Mouse (Mus musculus) heart, adult 2 months (tissue): ENCODE measurements around the gene Twist1.

ENCODE experiments used
- CTCF ChIP-seq: fragments of 200-600 bp; IDR thresholded peaks from 2 replicates; pipeline ENCODE4 v1.8.1; 2022; ENCODE audit warnings: antibody characterized with exemption, mild to moderate bottlenecking, moderate library complexity
- EP300 ChIP-seq: fragments of 200-500 bp; IDR thresholded peaks from 2 replicates; pipeline ENCODE4 v1.6.1; 2011; ENCODE audit warnings: low read depth, low read length, control low read depth; ENCODE audit not compliant: insufficient read depth
- POLR2A ChIP-seq: fragments of 200-500 bp; IDR thresholded peaks from 2 replicates; pipeline ENCODE4 v1.6.1; 2011; ENCODE audit warnings: mild to moderate bottlenecking, low read depth, low read length, control low read depth; ENCODE audit not compliant: insufficient read depth

DNA sequence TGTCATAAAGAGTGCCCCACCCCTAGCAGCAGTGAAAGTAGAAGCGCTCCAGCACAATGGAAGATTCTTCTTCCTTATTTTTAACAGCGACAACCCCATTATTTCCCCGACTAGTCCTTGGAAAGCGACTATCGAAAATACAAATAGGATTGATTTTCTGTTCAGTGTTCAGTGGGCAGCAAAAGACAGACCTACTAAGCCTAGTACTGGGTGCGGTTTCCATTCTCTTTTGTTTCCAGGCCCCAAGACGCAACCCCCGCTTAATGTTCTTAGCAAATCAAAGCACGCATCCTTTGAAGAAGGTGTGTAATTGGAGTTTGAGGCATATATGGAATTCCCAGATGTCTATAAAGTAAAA is 5.3 kb downstream of the Twist1 start:
- TF ChIP-seq EP300 (no peak), CTCF (no peak), POLR2A (no peak)
